Mouse (Mus musculus) heart, adult 18-20 months (tissue): ENCODE measurements around the gene Suco. TPM values are rescaled to one million over a fixed set of nuclear protein-coding genes. Genes with fewer than 3 reads are reported as not detected.
A peak's percentile ranks its signal among the peaks of the same experiment; 100 is the strongest.

Experiments
- DNase-seq, 2 experiments: peaks; one replicate each; pipeline ENCODE4 v3.0.0; 2021 to 2022; ENCODE audit warnings: mixed read lengths in 1 of 2
- total RNA-seq, 2 experiments: library from RNA; stranded (reverse); gene quantifications; 2 replicates each; pipeline ENCODE4 v1.2.3; 2021

The Suco gene
- total RNA-seq, 2 experiments from 2014 or later = 14.1 to 14.8 TPM

GRCm38 (mm10) chr1:161788339-161788738 is 88.1 kb downstream of the Suco start, which contains the start of gene Fasl:
Gene Fasl (minus strand): TSS chr1:161788495.
- no peak for DNase-seq

- no peak for DNase-seq
Observed at GRCm38 (mm10) chr1:161782725-161783124, 93.8 kb downstream of the Suco start.

DNA sequence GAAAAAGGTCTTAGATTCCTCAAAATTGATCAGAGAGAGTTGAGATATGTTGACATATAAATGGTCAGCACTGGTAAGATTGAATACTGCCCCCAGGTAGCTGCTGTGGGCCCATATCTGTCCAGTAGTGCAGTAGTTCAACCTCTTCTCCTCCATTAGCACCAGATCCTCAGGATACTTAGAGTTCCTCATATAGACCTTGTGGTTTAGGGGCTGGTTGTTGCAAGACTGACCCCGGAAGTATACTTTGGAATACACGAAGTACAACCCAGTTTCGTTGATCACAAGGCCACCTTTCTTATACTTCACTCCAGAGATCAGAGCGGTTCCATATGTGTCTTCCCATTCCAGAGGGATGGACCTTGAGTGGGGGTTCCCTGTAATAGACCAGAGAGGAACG is 94.9 kb downstream of the Suco start:
- DNase-seq = no peak

DNA sequence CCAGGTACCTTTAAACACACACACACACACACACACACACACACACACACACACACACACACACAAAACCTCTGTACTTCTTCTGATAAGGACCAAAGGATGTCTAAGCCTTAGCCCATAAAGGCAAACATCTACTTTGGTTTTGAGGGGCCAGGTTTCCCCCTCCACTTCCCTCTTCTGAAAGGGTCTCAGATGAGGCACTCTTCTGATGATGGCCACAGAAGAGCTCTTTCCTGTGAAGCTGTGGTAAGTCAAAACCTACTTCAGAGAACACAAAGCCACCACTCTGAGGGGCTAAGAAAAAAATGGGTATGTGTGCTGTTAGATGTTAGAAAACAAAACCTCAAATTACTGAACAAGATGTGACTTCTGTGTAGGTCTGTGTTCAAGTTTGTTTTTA is 97.4 kb downstream of the Suco start:
- no peak for DNase-seq

DNA sequence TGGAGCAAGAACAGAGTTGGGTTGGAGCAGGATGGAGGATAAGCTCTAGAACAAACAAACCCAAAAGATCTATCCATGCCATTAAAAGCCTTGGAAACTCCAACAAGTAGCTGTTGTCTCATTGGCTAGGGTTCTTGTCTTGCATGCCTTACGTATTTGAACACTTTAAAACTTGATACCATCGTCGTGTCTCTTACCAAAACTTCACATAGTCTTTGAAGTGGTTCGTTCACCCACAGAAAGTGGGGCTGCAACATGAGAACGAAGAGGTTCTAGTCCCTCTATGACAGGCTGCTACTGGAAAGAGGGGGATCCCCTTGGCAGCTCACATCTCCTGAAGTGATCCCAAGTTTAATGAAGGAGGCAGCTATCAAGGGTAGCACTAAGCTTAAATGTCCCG is 101.3 kb downstream of the Suco start:
- no peak for DNase-seq

DNA sequence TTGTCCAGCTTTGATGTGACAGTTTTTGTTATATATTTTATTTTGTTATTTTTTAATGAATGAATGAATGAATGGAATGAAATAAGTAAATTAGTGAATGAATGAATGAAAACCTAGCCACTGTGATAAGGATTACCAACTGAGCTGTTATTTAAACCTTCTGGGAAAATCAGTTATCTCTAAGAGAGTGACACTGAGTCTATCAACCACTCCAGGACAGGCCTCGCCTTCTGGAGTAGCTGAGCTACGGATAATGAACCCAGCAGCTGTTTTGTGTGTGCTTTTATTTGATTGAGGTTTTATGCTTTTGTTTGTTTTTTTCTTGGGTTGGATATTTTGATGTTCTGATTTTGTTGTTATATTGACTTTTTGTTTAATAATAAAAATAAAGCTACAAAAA is 105.2 kb downstream of the Suco start:
- DNase-seq = no peak

DNA sequence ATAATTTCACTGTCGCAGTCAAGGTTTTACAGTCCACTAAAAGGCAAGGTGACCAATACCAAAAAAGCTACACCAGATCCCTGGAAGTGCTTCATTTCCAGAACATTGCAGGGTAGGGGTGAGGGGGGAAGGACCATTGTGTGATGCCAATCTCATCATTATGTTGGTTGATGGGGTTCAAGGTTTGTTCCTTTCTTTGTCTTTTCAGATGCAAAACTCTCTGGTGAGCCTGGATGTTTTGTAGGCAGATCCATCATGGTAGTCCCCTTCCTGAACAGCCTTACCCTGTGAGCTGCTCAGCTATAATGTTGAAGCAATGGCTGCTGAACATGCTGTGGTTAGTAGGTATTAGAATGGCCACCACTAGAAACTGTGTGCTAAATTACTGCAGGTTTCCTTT is 107.2 kb downstream of the Suco start:
- no peak for DNase-seq

- peak in 1 of 2 experiments; percentile 6 for DNase-seq
Observed at GRCm38 (mm10) chr1:161767101-161767524, 109.4 kb downstream of the Suco start.

DNA sequence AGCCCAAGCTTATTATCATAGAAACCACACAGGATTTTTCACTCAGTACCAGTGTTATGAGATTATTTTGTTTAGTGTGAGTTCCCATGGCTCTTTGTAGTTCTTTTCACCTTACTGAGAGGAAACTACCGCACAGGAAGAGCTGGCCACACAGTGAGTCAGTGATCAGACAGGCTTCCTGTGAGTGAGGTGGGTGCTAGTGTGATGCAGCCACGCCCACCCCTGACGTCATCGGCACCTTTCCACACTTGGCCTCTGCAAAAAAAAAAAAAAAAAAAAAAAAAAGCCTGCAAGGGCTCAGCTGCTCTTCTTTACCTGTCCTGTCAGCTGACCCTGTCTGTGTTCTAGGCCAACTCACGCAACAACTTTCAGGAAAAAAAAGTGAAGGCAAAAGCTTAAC is 109.8 kb downstream of the Suco start:
- peak; percentile 22 to 59 for DNase-seq

Other genes with a start within 250 kb of the Suco start
- gene Fasl, start 88.2 kb downstream of the Suco start, total RNA-seq = under 1 TPM in 1 of 2 experiments, not detected in 1; 0.15 TPM
- gene Pigc, start 92.5 kb upstream of the Suco start, total RNA-seq = 10 to 100 TPM in 1 of 2 experiments, 1 to 10 TPM in 1; 8.9 to 11.6 TPM
- gene 4930558K02Rik, start 103.0 kb upstream of the Suco start, total RNA-seq = not detected